In the genomic region with DNA sequence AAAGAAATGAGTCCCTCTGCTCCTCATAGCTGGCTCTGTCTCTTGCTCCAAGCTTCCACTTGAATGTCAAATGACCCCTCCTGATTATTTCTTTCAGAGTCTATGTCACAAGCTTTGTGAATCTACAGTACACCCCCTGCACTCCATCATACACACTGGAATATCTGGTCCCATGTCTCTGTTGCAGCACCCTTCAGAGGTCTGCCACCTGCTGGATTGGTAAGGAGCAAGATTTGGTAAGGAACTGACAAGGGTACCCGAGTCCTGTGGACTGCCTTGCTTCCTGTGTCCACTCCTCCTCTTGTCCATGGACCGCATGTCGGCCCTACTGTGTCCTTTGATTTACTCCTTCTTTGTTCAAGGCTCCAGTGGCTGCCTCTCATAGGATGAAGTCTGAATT, we compare ENCODE assay signal across 22 mouse cellular contexts. TPM values are rescaled to one million over a fixed set of nuclear protein-coding genes. Genes with fewer than 3 reads are reported as not detected.
A peak's percentile ranks its signal among the peaks of the same experiment; 100 is the strongest.
DNase-seq lines count a peak whose midpoint lies in the region; ATAC-seq and TF ChIP-seq lines count a peak whose summit lies in the region.
"Had no signal": no experiment of that assay in that cellular context is flagged by ENCODE, and none has a peak within 500 bp of the region (broad histone marks: within the 10 kb centered on the region; RNA-seq: fewer than 3 reads in every experiment).

No protein-coding gene starts in this region.

- no peak overlapping the region for H3K9ac ChIP-seq in intestine, postnatal 0 days (ENCODE audit: low read depth, low read length)
- no peak overlapping the region for H3K9ac ChIP-seq in intestine, embryonic 15.5 days
- no peak overlapping the region for H3K9ac ChIP-seq in lung, embryonic 14.5 days
- H3K9ac ChIP-seq in ES-Bruce4 (ENCODE audit: low read depth, poor library complexity, severe bottlenecking), result no peak overlapping the region
- H3K9ac ChIP-seq: forebrain, embryonic 13.5 days; hindbrain, embryonic 12.5 days; limb, embryonic 15.5 days; liver, embryonic 15.5 days had no signal

- H3K9me3 ChIP-seq in intestine, postnatal 0 days (ENCODE audit: control insufficient read depth), result no peaks in the 10 kb centered on the region
- H3K9me3 ChIP-seq in intestine, embryonic 15.5 days, result no peaks in the 10 kb centered on the region
- no peaks in the 10 kb centered on the region for H3K9me3 ChIP-seq in lung, embryonic 14.5 days (ENCODE audit: low read depth, low read length)
- no peaks in the 10 kb centered on the region for H3K9me3 ChIP-seq in ES-Bruce4 (replicated peaks; ENCODE audit: control insufficient read depth, insufficient read depth, low read length, poor library complexity, severe bottlenecking)
- H3K9me3 ChIP-seq: forebrain, embryonic 13.5 days; hindbrain, embryonic 12.5 days; limb, embryonic 15.5 days; liver, embryonic 15.5 days had no signal

- no peak for DNase-seq in lung, embryonic 14.5 days
- DNase-seq in lung, adult 18-20 months, result no peak
- no peak for DNase-seq in brain, embryonic 14.5 days (ENCODE audit: low read depth)
- DNase-seq in cerebellum, adult 18-20 months, result no peak
- DNase-seq: adrenal gland, postnatal 10 days; B cell, adult 2 months; cerebellum, adult 9-10 months; heart, postnatal 14 days; kidney, adult 8-10 months; lung, postnatal 4 days had no signal

- no peaks in the 10 kb centered on the region for H3K36me3 ChIP-seq in intestine, postnatal 0 days (ENCODE audit: control insufficient read depth, insufficient read depth)
- H3K36me3 ChIP-seq in intestine, embryonic 15.5 days, result no peaks in the 10 kb centered on the region
- H3K36me3 ChIP-seq in lung, embryonic 14.5 days (ENCODE audit: insufficient read depth), result no peaks in the 10 kb centered on the region
- no peaks in the 10 kb centered on the region for H3K36me3 ChIP-seq in ES-Bruce4 (ENCODE audit: control insufficient read depth, insufficient read depth, low read length, poor library complexity, severe bottlenecking)
- H3K36me3 ChIP-seq: hindbrain, embryonic 12.5 days; limb, embryonic 15.5 days; liver, embryonic 15.5 days had no signal

- WGBS in intestine, postnatal 0 days, result 65% methylated on average over 3 of the region's 3 CpGs
- WGBS in intestine, embryonic 15.5 days, result 64% methylated on average over 3 of the region's 3 CpGs
- 62% methylated on average over 3 of the region's 3 CpGs for WGBS in lung, embryonic 14.5 days

- H3K4me3 ChIP-seq in intestine, postnatal 0 days (ENCODE audit: low read depth, low read length), result no peak overlapping the region
- no peak overlapping the region for H3K4me3 ChIP-seq in intestine, embryonic 15.5 days (replicated peaks)
- no peak overlapping the region for H3K4me3 ChIP-seq in lung, embryonic 14.5 days (ENCODE audit: low read depth, low read length)
- H3K4me3 ChIP-seq in ES-Bruce4 (ENCODE audit: low read depth, low read length), result no peak overlapping the region
- H3K4me3 ChIP-seq: forebrain, embryonic 13.5 days; hindbrain, embryonic 12.5 days; limb, embryonic 15.5 days; liver, embryonic 15.5 days had no signal

- H3K27ac ChIP-seq in intestine, postnatal 0 days (ENCODE audit: low read depth, low read length), result no peak overlapping the region
- H3K27ac ChIP-seq in intestine, embryonic 15.5 days, result no peak overlapping the region
- no peak overlapping the region for H3K27ac ChIP-seq in lung, embryonic 14.5 days (ENCODE audit: low read depth)
- no peak overlapping the region for H3K27ac ChIP-seq in ES-Bruce4 (ENCODE audit: insufficient read depth, low read length)
- H3K27ac ChIP-seq: hindbrain, embryonic 12.5 days; limb, embryonic 15.5 days; liver, embryonic 15.5 days had no signal

- no peaks in the 10 kb centered on the region for H3K4me1 ChIP-seq in intestine, postnatal 0 days (replicated peaks; ENCODE audit: control insufficient read depth, insufficient read depth, low read length)
- H3K4me1 ChIP-seq in intestine, embryonic 15.5 days (replicated peaks), result peaks cover 9% of the 10 kb centered on the region; the same call in 1 of the 2 replicates
- H3K4me1 ChIP-seq in lung, embryonic 14.5 days (ENCODE audit: insufficient read depth), result no peaks in the 10 kb centered on the region
- no peaks in the 10 kb centered on the region for H3K4me1 ChIP-seq in ES-Bruce4 (ENCODE audit: control insufficient read depth, insufficient read depth, low read length)

- peak; percentile 54 for TF ChIP-seq CTCF in intestine, postnatal 0 days (IDR thresholded peaks at IDR 0.05; ENCODE audit: low read depth)
- peak; percentile 31 for TF ChIP-seq CTCF in lung, embryonic 14.5 days (IDR thresholded peaks at IDR 0.05; ENCODE audit: low read depth)
- peak; percentile 23 for TF ChIP-seq CTCF in ES-Bruce4 (IDR thresholded peaks at IDR 0.05; ENCODE audit: low read depth, low read length)
- TF ChIP-seq CTCF in brain, embryonic 14.5 days (IDR thresholded peaks at IDR 0.05; ENCODE audit: borderline replicate concordance, extremely low read depth, insufficient read depth, insufficient read length), result peak; percentile 21; the same call in 1 of the 2 replicates

- no peak for TF ChIP-seq EP300 in ES-Bruce4 (IDR thresholded peaks at IDR 0.05; ENCODE audit: insufficient read depth, low read depth, low read length)

- ATAC-seq in intestine, postnatal 0 days, result no peak
- no peak for ATAC-seq in intestine, embryonic 15.5 days
- ATAC-seq in lung, embryonic 14.5 days (ENCODE audit: insufficient read depth), result no peak
- ATAC-seq: forebrain, embryonic 13.5 days; midbrain, embryonic 16.5 days had no signal

- no peak overlapping the region for H3K4me2 ChIP-seq in intestine, postnatal 0 days (replicated peaks; ENCODE audit: low read depth)
- no peak overlapping the region for H3K4me2 ChIP-seq in intestine, embryonic 15.5 days (replicated peaks)
- no peak overlapping the region for H3K4me2 ChIP-seq in lung, embryonic 14.5 days
- H3K4me2 ChIP-seq: forebrain, embryonic 13.5 days; heart, embryonic 11.5 days; hindbrain, embryonic 12.5 days; limb, embryonic 15.5 days; liver, embryonic 15.5 days had no signal

- no peaks in the 10 kb centered on the region for H3K27me3 ChIP-seq in intestine, postnatal 0 days (replicated peaks; ENCODE audit: control insufficient read depth, insufficient read depth, low read length)
- no peaks in the 10 kb centered on the region for H3K27me3 ChIP-seq in intestine, embryonic 15.5 days (replicated peaks)
- no peaks in the 10 kb centered on the region for H3K27me3 ChIP-seq in lung, embryonic 14.5 days (ENCODE audit: insufficient read depth, low read length)
- no peaks in the 10 kb centered on the region for H3K27me3 ChIP-seq in ES-Bruce4 (ENCODE audit: control insufficient read depth, insufficient read depth, low read length, poor library complexity, severe bottlenecking)
- H3K27me3 ChIP-seq: forebrain, embryonic 13.5 days; hindbrain, embryonic 12.5 days had no signal

- TF ChIP-seq POLR2A in ES-Bruce4 (IDR thresholded peaks at IDR 0.05; ENCODE audit: insufficient read depth, low read length), result no peak
- no peak for TF ChIP-seq POLR2A in brain, embryonic 14.5 days (IDR thresholded peaks at IDR 0.05; ENCODE audit: borderline replicate concordance, extremely low read depth, insufficient read depth, insufficient read length, poor library complexity, severe bottlenecking)

RNA-seq across cellular contexts. Expression of a gene that starts 5.2 kb away (rescaled TPM):
- 1.4 and 2.3 TPM in 2 replicates for polyA plus RNA-seq in intestine, postnatal 0 days (2015; fragmentation: Nextera tagmentation; extraction: Ambion mirVana)
- 2.7 and 3.8 TPM in 2 replicates for polyA plus RNA-seq in intestine, embryonic 15.5 days (2015; fragmentation: Nextera tagmentation; extraction: Ambion mirVana)
- 6.5 and 7.3 TPM in 2 replicates for polyA plus RNA-seq in lung, embryonic 14.5 days (2014; fragmentation: Nextera tagmentation; extraction: Ambion mirVana)
- polyA plus RNA-seq in ES-Bruce4 (2011; ENCODE audit: insufficient read depth, insufficient read length, low read depth, missing spikeins), result 0.24 TPM in 1 of 2 replicates, not detected in the other
- polyA plus RNA-seq in brain, embryonic 14.5 days (2012; rRNA removed), result 0.93 and 1.8 TPM in 2 replicates

RNA-seq across cellular contexts. Expression of a gene that starts 5.2 kb away (rescaled TPM):
- polyA plus RNA-seq in intestine, postnatal 0 days (2015; fragmentation: Nextera tagmentation; extraction: Ambion mirVana), result 6.7 and 7.4 TPM in 2 replicates
- polyA plus RNA-seq in intestine, embryonic 15.5 days (2015; fragmentation: Nextera tagmentation; extraction: Ambion mirVana), result 10.6 and 12.3 TPM in 2 replicates
- polyA plus RNA-seq in lung, embryonic 14.5 days (2014; fragmentation: Nextera tagmentation; extraction: Ambion mirVana), result 27.4 and 27.8 TPM in 2 replicates
- 6.4 and 8.6 TPM in 2 replicates for polyA plus RNA-seq in ES-Bruce4 (2011; ENCODE audit: insufficient read depth, insufficient read length, low read depth, missing spikeins)
- 10.6 and 11.6 TPM in 2 replicates for polyA plus RNA-seq in brain, embryonic 14.5 days (2012; rRNA removed)

RNA-seq across cellular contexts. Expression of a gene that starts 20.7 kb away (rescaled TPM):
- polyA plus RNA-seq in intestine, postnatal 0 days (2015; fragmentation: Nextera tagmentation; extraction: Ambion mirVana), result 2.0 and 2.4 TPM in 2 replicates
- 2.4 and 2.6 TPM in 2 replicates for polyA plus RNA-seq in intestine, embryonic 15.5 days (2015; fragmentation: Nextera tagmentation; extraction: Ambion mirVana)
- polyA plus RNA-seq in lung, embryonic 14.5 days (2014; fragmentation: Nextera tagmentation; extraction: Ambion mirVana), result 6.1 and 6.5 TPM in 2 replicates
- polyA plus RNA-seq in ES-Bruce4 (2011; ENCODE audit: insufficient read depth, insufficient read length, low read depth, missing spikeins), result 2.1 and 2.9 TPM in 2 replicates
- polyA plus RNA-seq in brain, embryonic 14.5 days (2012; rRNA removed), result 26.5 and 38.8 TPM in 2 replicates

RNA-seq across cellular contexts. Expression of a gene that starts 54.4 kb away (rescaled TPM):
- not detected in 2 replicates for polyA plus RNA-seq in intestine, postnatal 0 days (2015; fragmentation: Nextera tagmentation; extraction: Ambion mirVana)
- polyA plus RNA-seq in intestine, embryonic 15.5 days (2015; fragmentation: Nextera tagmentation; extraction: Ambion mirVana), result 0.10 TPM in 1 of 2 replicates, not detected in the other
- 0.12 and 0.18 TPM in 2 replicates for polyA plus RNA-seq in lung, embryonic 14.5 days (2014; fragmentation: Nextera tagmentation; extraction: Ambion mirVana)
- polyA plus RNA-seq in ES-Bruce4 (2011; ENCODE audit: insufficient read depth, insufficient read length, low read depth, missing spikeins), result not detected in 2 replicates
- polyA plus RNA-seq in brain, embryonic 14.5 days (2012; rRNA removed), result 0.06 and 0.46 TPM in 2 replicates
- polyA plus RNA-seq: gonadal fat pad, adult 2 months; heart, embryonic 11.5 days; neural tube, embryonic 14.5 days; small intestine, adult 2 months had no signal
